Mouse (Mus musculus): ENCODE measurements at regions not wholly inside any gene's neighbourhood (a gene's known extent, or its start where the extent isn't known, plus 50 kb on each side); places are given as distances from the start of the nearest gene placed in this dataset.

GRCm38 (mm10) chr2:75244311-75245033 lies 414.6 kb upstream of the Hnrnpa3 start:
- no peak for TF ChIP-seq CTCF (IDR thresholded peaks at IDR 0.05; ENCODE audit: extremely low read depth, insufficient read depth, low read length)
- TF ChIP-seq POLR2A (IDR thresholded peaks at IDR 0.05; ENCODE audit: extremely low read depth, insufficient read depth, low read length): no peak
